36 mouse cellular contexts compared by ENCODE assay signal in genomic region chr13:96450205-96450856, GRCm38 (mm10). TPM values are rescaled to one million over a fixed set of nuclear protein-coding genes. Genes with fewer than 3 reads are reported as not detected.
A peak's percentile ranks its signal among the peaks of the same experiment; 100 is the strongest.
DNase-seq lines count a peak whose midpoint lies in the region; ATAC-seq lines count a peak whose summit lies in the region.
"Had no signal": no experiment of that assay in that cellular context is flagged by ENCODE, and none has a peak within 500 bp of the region (broad histone marks: within the 10 kb centered on the region; RNA-seq: fewer than 3 reads in every experiment).

No protein-coding gene starts in this region.

- H3K27me3 ChIP-seq in heart, embryonic 13.5 days (replicated peaks): no peaks in the 10 kb centered on the region
- no peaks in the 10 kb centered on the region for H3K27me3 ChIP-seq in limb, embryonic 15.5 days
- H3K27me3 ChIP-seq in limb, embryonic 10.5 days (ENCODE audit: low read depth, poor library complexity, severe bottlenecking): no peaks in the 10 kb centered on the region
- no peaks in the 10 kb centered on the region for H3K27me3 ChIP-seq in intestine, embryonic 16.5 days (replicated peaks; ENCODE audit: control insufficient read depth, insufficient read depth, low read length)
- H3K27me3 ChIP-seq in stomach, embryonic 14.5 days (ENCODE audit: control insufficient read depth, insufficient read depth, low read length): no peaks in the 10 kb centered on the region
- H3K27me3 ChIP-seq: CH12.LX; limb, embryonic 13.5 days; neural tube, embryonic 13.5 days; Patski had no signal

- no peaks in the 10 kb centered on the region for H3K36me3 ChIP-seq in heart, embryonic 13.5 days
- no peaks in the 10 kb centered on the region for H3K36me3 ChIP-seq in limb, embryonic 15.5 days
- no peaks in the 10 kb centered on the region for H3K36me3 ChIP-seq in limb, embryonic 10.5 days
- H3K36me3 ChIP-seq in intestine, embryonic 16.5 days (ENCODE audit: control insufficient read depth, insufficient read depth, low read length): no peaks in the 10 kb centered on the region
- no peaks in the 10 kb centered on the region for H3K36me3 ChIP-seq in stomach, embryonic 14.5 days (ENCODE audit: control insufficient read depth, insufficient read depth, low read length)
- H3K36me3 ChIP-seq: G1E; hindbrain, embryonic 10.5 days; limb, embryonic 13.5 days; midbrain, embryonic 10.5 days; neural tube, embryonic 13.5 days had no signal

- no peak overlapping the region for H3K9ac ChIP-seq in heart, embryonic 13.5 days
- H3K9ac ChIP-seq in limb, embryonic 15.5 days: no peak overlapping the region
- H3K9ac ChIP-seq in intestine, embryonic 16.5 days (ENCODE audit: low read depth, low read length): no peak overlapping the region
- no peak overlapping the region for H3K9ac ChIP-seq in stomach, embryonic 14.5 days (replicated peaks; ENCODE audit: low read depth, low read length)
- H3K9ac ChIP-seq: forebrain, postnatal 0 days; limb, embryonic 13.5 days; liver, embryonic 14.5 days; neural tube, embryonic 13.5 days had no signal

- WGBS in heart, embryonic 13.5 days: 73% methylated on average over 11 of the region's 11 CpGs
- WGBS in limb, embryonic 15.5 days: 75% methylated on average over 11 of the region's 11 CpGs
- WGBS in limb, embryonic 10.5 days: 88% methylated on average over 11 of the region's 11 CpGs
- 67% methylated on average over 11 of the region's 11 CpGs for WGBS in intestine, embryonic 16.5 days
- 54% methylated on average over 11 of the region's 11 CpGs for WGBS in stomach, embryonic 14.5 days

- no peak for DNase-seq in heart, postnatal 10 days
- no peak for DNase-seq in limb, embryonic 10.5 days (ENCODE audit: low spot score)
- no peak for DNase-seq in thymus, postnatal 25 days
- DNase-seq: adrenal gland, adult 2 months; B cell, adult 2 months; cerebellum, adult 11 months; cerebellum, postnatal 10 days; forebrain, postnatal 0 days; kidney, adult 18-20 months; kidney, postnatal 25 days; layer of hippocampus, postnatal 36 days; right cerebral cortex, postnatal 14 days; thymus, postnatal 36 days had no signal

- no peaks in the 10 kb centered on the region for H3K9me3 ChIP-seq in heart, embryonic 13.5 days
- no peaks in the 10 kb centered on the region for H3K9me3 ChIP-seq in limb, embryonic 15.5 days
- H3K9me3 ChIP-seq in limb, embryonic 10.5 days (replicated peaks): no peaks in the 10 kb centered on the region
- no peaks in the 10 kb centered on the region for H3K9me3 ChIP-seq in intestine, embryonic 16.5 days (ENCODE audit: control insufficient read depth, low read length)
- H3K9me3 ChIP-seq in stomach, embryonic 14.5 days (ENCODE audit: control insufficient read depth, low read depth, low read length): no peaks in the 10 kb centered on the region
- H3K9me3 ChIP-seq: G1E; hindbrain, embryonic 10.5 days; limb, embryonic 13.5 days; midbrain, embryonic 10.5 days; neural tube, embryonic 13.5 days had no signal

- H3K4me1 ChIP-seq in heart, embryonic 13.5 days: peaks cover 10% of the 10 kb centered on the region
- H3K4me1 ChIP-seq in limb, embryonic 15.5 days: peaks cover 4% of the 10 kb centered on the region; the same call in 1 of the 2 replicates
- no peaks in the 10 kb centered on the region for H3K4me1 ChIP-seq in limb, embryonic 10.5 days
- 0 out of 2 replicates have a peak, but pooled peaks cover 2% of the 10 kb centered on the region for H3K4me1 ChIP-seq in intestine, embryonic 16.5 days (ENCODE audit: control insufficient read depth, insufficient read depth, low read length)
- 0 out of 2 replicates have a peak, but pooled peaks cover 3% of the 10 kb centered on the region for H3K4me1 ChIP-seq in stomach, embryonic 14.5 days (ENCODE audit: control insufficient read depth, insufficient read depth, low read length)
- H3K4me1 ChIP-seq: hindbrain, embryonic 10.5 days; limb, embryonic 13.5 days; midbrain, embryonic 10.5 days; neural tube, embryonic 13.5 days had no signal

- H3K4me3 ChIP-seq in heart, embryonic 13.5 days: no peak overlapping the region
- no peak overlapping the region for H3K4me3 ChIP-seq in limb, embryonic 15.5 days
- H3K4me3 ChIP-seq in limb, embryonic 10.5 days: no peak overlapping the region
- H3K4me3 ChIP-seq in intestine, embryonic 16.5 days (ENCODE audit: low read length): no peak overlapping the region
- no peak overlapping the region for H3K4me3 ChIP-seq in stomach, embryonic 14.5 days (ENCODE audit: low read depth, low read length)
- H3K4me3 ChIP-seq: hindbrain, embryonic 10.5 days; layer of hippocampus, adult 2 months; limb, embryonic 13.5 days; midbrain, embryonic 10.5 days; myocyte; neural tube, embryonic 13.5 days had no signal

- H3K27ac ChIP-seq in heart, embryonic 13.5 days (replicated peaks): peak overlapping the region; percentile 61; the same call in 1 of the 2 replicates
- H3K27ac ChIP-seq in limb, embryonic 15.5 days: peak overlapping the region; percentile 14
- H3K27ac ChIP-seq in limb, embryonic 10.5 days: no peak overlapping the region
- H3K27ac ChIP-seq in intestine, embryonic 16.5 days (ENCODE audit: low read length): peak overlapping the region; percentile 60; the same call in 1 of the 2 replicates
- peak overlapping the region; percentile 66; the same call in 1 of the 2 replicates for H3K27ac ChIP-seq in stomach, embryonic 14.5 days (ENCODE audit: low read length)
- H3K27ac ChIP-seq: hindbrain, embryonic 10.5 days; layer of hippocampus, adult 2 months; limb, embryonic 13.5 days; liver, embryonic 14.5 days; midbrain, embryonic 10.5 days; neural tube, embryonic 13.5 days had no signal

- intact Hi-C loops in heart, postnatal 10 days (cut with DNase I): no loop called here

- no peak overlapping the region for H3K4me2 ChIP-seq in heart, embryonic 13.5 days
- no peak overlapping the region for H3K4me2 ChIP-seq in limb, embryonic 15.5 days
- no peak overlapping the region for H3K4me2 ChIP-seq in intestine, embryonic 16.5 days (ENCODE audit: low read depth, low read length)
- H3K4me2 ChIP-seq in stomach, embryonic 14.5 days (replicated peaks; ENCODE audit: low read depth, low read length): no peak overlapping the region
- H3K4me2 ChIP-seq: limb, embryonic 13.5 days; neural tube, embryonic 13.5 days had no signal

- ATAC-seq in heart, embryonic 13.5 days (ENCODE audit: extremely low read depth, insufficient number of reproducible peaks, low FRiP score, low TSS enrichment): no peak
- ATAC-seq in limb, embryonic 15.5 days (ENCODE audit: insufficient number of reproducible peaks, low FRiP score, low TSS enrichment, low read depth): no peak
- ATAC-seq in intestine, embryonic 16.5 days: peak; percentile 41; the same call in 1 of the 2 replicates
- peak; percentile 67; the same call in 1 of the 2 replicates for ATAC-seq in stomach, embryonic 14.5 days (ENCODE audit: insufficient number of reproducible peaks, insufficient read depth, low FRiP score, low read depth)
- ATAC-seq: forebrain, postnatal 0 days; hindbrain, embryonic 16.5 days; lung, postnatal 0 days; midbrain, embryonic 16.5 days; Patski had no signal

RNA-seq across cellular contexts. Expression of gene Ankdd1b, which starts 20.7 kb away (rescaled TPM):
- 0.52 and 0.67 TPM in 2 replicates for polyA plus RNA-seq in heart, embryonic 13.5 days (2015; fragmentation: Nextera tagmentation; extraction: Ambion mirVana)
- under 1 TPM; 0.41 to 0.97 TPM for total RNA-seq in heart, postnatal 10 days (2021)
- 0.10 and 0.71 TPM in 2 replicates for polyA plus RNA-seq in limb, embryonic 15.5 days (2015; fragmentation: Nextera tagmentation; extraction: Ambion mirVana)
- not detected in 2 replicates for polyA plus RNA-seq in limb, embryonic 10.5 days (2016; fragmentation: Nextera tagmentation; extraction: Ambion mirVana)
- polyA plus RNA-seq in intestine, embryonic 16.5 days (2015; fragmentation: Nextera tagmentation; extraction: Ambion mirVana): 0.10 and 0.26 TPM in 2 replicates
- polyA plus RNA-seq in stomach, embryonic 14.5 days (2014; fragmentation: Nextera tagmentation; extraction: Ambion mirVana): 0.15 and 0.33 TPM in 2 replicates
- total RNA-seq: forebrain, postnatal 0 days; gastrocnemius, postnatal 25 days had no signal
- polyA plus RNA-seq: embryonic facial prominence, embryonic 11.5 days; forebrain, embryonic 11.5 days; forebrain, postnatal 0 days; G1E; hindbrain, embryonic 10.5 days; limb, embryonic 13.5 days; midbrain, embryonic 10.5 days; midbrain, embryonic 16.5 days; myocyte; neural tube, embryonic 13.5 days had no signal

RNA-seq across cellular contexts. Expression of gene Gm17622, which starts 40.2 kb away (rescaled TPM):
- not detected in 2 replicates for polyA plus RNA-seq in heart, embryonic 13.5 days (2015; fragmentation: Nextera tagmentation; extraction: Ambion mirVana)
- total RNA-seq in heart, postnatal 10 days (2021): not detected
- not detected in 2 replicates for polyA plus RNA-seq in limb, embryonic 15.5 days (2015; fragmentation: Nextera tagmentation; extraction: Ambion mirVana)
- not detected in 2 replicates for polyA plus RNA-seq in limb, embryonic 10.5 days (2016; fragmentation: Nextera tagmentation; extraction: Ambion mirVana)
- not detected in 2 replicates for polyA plus RNA-seq in intestine, embryonic 16.5 days (2015; fragmentation: Nextera tagmentation; extraction: Ambion mirVana)
- not detected in 2 replicates for polyA plus RNA-seq in stomach, embryonic 14.5 days (2014; fragmentation: Nextera tagmentation; extraction: Ambion mirVana)
- total RNA-seq: adrenal gland, adult 2 months; adrenal gland, postnatal 4 days; CH12.LX; forebrain, postnatal 0 days; G1E; gastrocnemius, postnatal 25 days; layer of hippocampus, adult 2 months; layer of hippocampus, postnatal 36 days; left cerebral cortex, postnatal 14 days had no signal
- polyA plus RNA-seq: adrenal gland, adult 2 months; cortical plate, adult 2 months; embryonic facial prominence, embryonic 11.5 days; forebrain, embryonic 11.5 days; forebrain, postnatal 0 days; G1E; hindbrain, embryonic 10.5 days; hindbrain, embryonic 16.5 days; limb, embryonic 13.5 days; liver, embryonic 14.5 days; lung, postnatal 0 days; midbrain, embryonic 10.5 days; midbrain, embryonic 16.5 days; myocyte; neural tube, embryonic 13.5 days; Patski had no signal

Comparison
In these comparisons a context has a peak if more than half of its experiments do, and no peak if none do; other contexts are left out.
1. ATAC-seq: peak in intestine, embryonic 16.5 days (single experiment) and stomach, embryonic 14.5 days (single experiment); none in heart, embryonic 13.5 days (single experiment) and limb, embryonic 15.5 days (single experiment).